Mouse (Mus musculus): ENCODE measurements around the gene Serpinf1. TPM values are rescaled to one million over a fixed set of nuclear protein-coding genes. Genes with fewer than 3 reads are reported as not detected.
"Not testable (repeated sequence)": the region's sequence is repeated elsewhere in the genome, so short reads cannot be mapped to it uniquely, and the experiment has no call there.

Serpinf1 gene
- total RNA-seq, 2 experiments from 2014 or later, result 26.0 TPM; not detected in 1

- peak; percentile 34 for ATAC-seq (replicated peaks; ENCODE audit: low FRiP score, poor library complexity, severe bottlenecking)
These were observed 39.0 kb downstream of the Serpinf1 start for GRCm38 (mm10) chr11:75383529-75383928.

- not testable (repeated sequence) for ATAC-seq (replicated peaks; ENCODE audit: low FRiP score, poor library complexity, severe bottlenecking)
These were observed 43.7 kb downstream of the Serpinf1 start for GRCm38 (mm10) chr11:75378786-75379185.

GRCm38 (mm10) chr11:75377125-75377524, 45.4 kb downstream of the Serpinf1 start:
- peak; percentile 77 for ATAC-seq (replicated peaks; ENCODE audit: low FRiP score, poor library complexity, severe bottlenecking)

Other genes with a start within 250 kb of the Serpinf1 start
- 4.2 and 15.1 TPM in 2 replicates for gene Ovca2, start 243.9 kb downstream of the Serpinf1 start, total RNA-seq (2015; ENCODE audit: low replicate concordance)
- 1.9 and 4.2 TPM in 2 replicates for gene Ovca2, start 243.9 kb downstream of the Serpinf1 start, total RNA-seq (2017; ENCODE audit: low replicate concordance)
- not detected in 2 replicates for gene Dph1, start 231.5 kb downstream of the Serpinf1 start, total RNA-seq (2015; ENCODE audit: low replicate concordance)
- gene Dph1, start 231.5 kb downstream of the Serpinf1 start, total RNA-seq (2017; ENCODE audit: low replicate concordance), result 1.1 and 6.3 TPM in 2 replicates
- 0.42 and 1.1 TPM in 2 replicates for gene Rtn4rl1, start 228.9 kb downstream of the Serpinf1 start, total RNA-seq (2015; ENCODE audit: low replicate concordance)
- not detected in 2 replicates for gene Rtn4rl1, start 228.9 kb downstream of the Serpinf1 start, total RNA-seq (2017; ENCODE audit: low replicate concordance)
- 76.7 and 95.5 TPM in 2 replicates for gene Rpa1, start 74.4 kb downstream of the Serpinf1 start, total RNA-seq (2015; ENCODE audit: low replicate concordance)
- gene Rpa1, start 74.4 kb downstream of the Serpinf1 start, total RNA-seq (2017; ENCODE audit: low replicate concordance), result 100 and 110 TPM in 2 replicates
- gene Smyd4, start 74.3 kb downstream of the Serpinf1 start, total RNA-seq (2015; ENCODE audit: low replicate concordance), result 6.1 and 8.4 TPM in 2 replicates
- 1.1 and 5.3 TPM in 2 replicates for gene Smyd4, start 74.3 kb downstream of the Serpinf1 start, total RNA-seq (2017; ENCODE audit: low replicate concordance)
- 2.2 TPM in 1 of 2 replicates, not detected in the other for gene Serpinf2, start 16.9 kb upstream of the Serpinf1 start, total RNA-seq (2015; ENCODE audit: low replicate concordance)
- gene Serpinf2, start 16.9 kb upstream of the Serpinf1 start, total RNA-seq (2017; ENCODE audit: low replicate concordance), result 0.98 and 1.5 TPM in 2 replicates
- gene Wdr81, start 32.0 kb upstream of the Serpinf1 start, total RNA-seq (2015; ENCODE audit: low replicate concordance), result 39.0 and 53.3 TPM in 2 replicates
- 45.6 and 48.8 TPM in 2 replicates for gene Wdr81, start 32.0 kb upstream of the Serpinf1 start, total RNA-seq (2017; ENCODE audit: low replicate concordance)
- 1.8 and 6.7 TPM in 2 replicates for gene Tlcd2, start 39.0 kb upstream of the Serpinf1 start, total RNA-seq (2015; ENCODE audit: low replicate concordance)
- gene Tlcd2, start 39.0 kb upstream of the Serpinf1 start, total RNA-seq (2017; ENCODE audit: low replicate concordance), result 1.0 and 17.8 TPM in 2 replicates
- 69.6 and 70.0 TPM in 2 replicates for gene Prpf8, start 64.1 kb upstream of the Serpinf1 start, total RNA-seq (2015; ENCODE audit: low replicate concordance)
- 53.6 and 56.5 TPM in 2 replicates for gene Prpf8, start 64.1 kb upstream of the Serpinf1 start, total RNA-seq (2017; ENCODE audit: low replicate concordance)
- gene Rilp, start 87.4 kb upstream of the Serpinf1 start, total RNA-seq (2015; ENCODE audit: low replicate concordance), result not detected in 2 replicates
- gene Rilp, start 87.4 kb upstream of the Serpinf1 start, total RNA-seq (2017; ENCODE audit: low replicate concordance), result 0.26 and 1.3 TPM in 2 replicates
- not detected in 2 replicates for gene Scarf1, start 90.8 kb upstream of the Serpinf1 start, total RNA-seq (2015; ENCODE audit: low replicate concordance)
- gene Scarf1, start 90.8 kb upstream of the Serpinf1 start, total RNA-seq (2017; ENCODE audit: low replicate concordance), result 0.15 TPM in 1 of 2 replicates, not detected in the other
- gene Slc43a2, start 109.0 kb upstream of the Serpinf1 start, total RNA-seq (2015; ENCODE audit: low replicate concordance), result 4.3 and 6.3 TPM in 2 replicates
- gene Slc43a2, start 109.0 kb upstream of the Serpinf1 start, total RNA-seq (2017; ENCODE audit: low replicate concordance), result 4.5 and 8.2 TPM in 2 replicates
- gene Pitpna, start 165.4 kb upstream of the Serpinf1 start, total RNA-seq (2015; ENCODE audit: low replicate concordance), result 39.8 and 49.4 TPM in 2 replicates
- gene Pitpna, start 165.4 kb upstream of the Serpinf1 start, total RNA-seq (2017; ENCODE audit: low replicate concordance), result 18.0 and 33.4 TPM in 2 replicates
- gene Inpp5k, start 208.3 kb upstream of the Serpinf1 start, total RNA-seq (2015; ENCODE audit: low replicate concordance), result 36.8 and 78.8 TPM in 2 replicates
- 38.4 and 46.3 TPM in 2 replicates for gene Inpp5k, start 208.3 kb upstream of the Serpinf1 start, total RNA-seq (2017; ENCODE audit: low replicate concordance)
- gene Myo1c, start 227.8 kb upstream of the Serpinf1 start, total RNA-seq (2015; ENCODE audit: low replicate concordance), result 15.5 and 22.2 TPM in 2 replicates
- gene Myo1c, start 227.8 kb upstream of the Serpinf1 start, total RNA-seq (2017; ENCODE audit: low replicate concordance), result 17.3 and 21.2 TPM in 2 replicates